8 mouse cellular contexts compared by ENCODE assay signal in the genomic region with DNA sequence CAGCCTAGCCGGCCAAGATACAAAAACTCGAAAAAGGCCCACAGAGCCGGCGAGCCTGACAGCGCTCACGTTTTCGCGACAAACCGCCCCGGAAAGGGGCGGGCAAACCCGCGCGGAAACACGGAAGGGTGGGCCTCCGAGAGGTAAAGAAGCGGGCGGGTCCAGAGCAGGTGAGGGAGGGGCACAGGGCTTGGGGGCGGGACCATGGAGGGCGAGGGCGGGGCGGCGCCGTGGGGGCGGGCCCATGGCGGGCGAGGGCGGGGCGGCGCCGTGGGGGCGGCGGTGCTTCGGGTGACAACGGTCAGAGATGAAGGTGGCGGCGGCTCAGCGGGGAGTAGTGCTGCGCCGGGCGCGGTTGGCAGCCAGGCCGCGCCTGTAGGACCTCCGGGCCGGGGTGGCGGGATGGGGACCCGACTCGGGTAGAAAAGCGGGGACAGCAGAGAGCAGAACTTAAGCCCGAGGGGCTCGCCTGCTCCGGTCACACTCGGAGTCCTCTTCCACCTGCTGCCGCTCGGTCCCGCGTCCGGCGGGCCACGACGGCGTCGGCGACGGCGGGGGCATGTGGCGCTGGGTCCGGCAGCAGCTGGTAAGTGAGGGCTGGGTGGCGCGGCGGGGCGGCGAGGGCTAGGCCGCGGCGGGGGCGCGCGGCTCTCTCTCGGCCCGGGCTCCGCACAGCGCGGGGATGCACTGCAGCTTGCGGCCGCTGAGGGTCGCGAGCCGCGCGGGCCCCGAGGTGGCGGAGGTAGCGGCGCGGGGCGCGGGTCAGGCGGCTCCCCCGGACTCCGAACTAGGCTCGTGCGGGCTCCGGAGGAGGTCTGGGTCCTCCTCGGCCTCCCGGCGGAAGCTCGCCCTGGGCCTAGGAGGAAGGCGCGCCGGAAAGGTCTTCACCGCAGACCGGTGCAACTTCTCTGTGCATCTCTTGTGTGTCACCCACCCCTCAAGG. TPM values are rescaled to one million over a fixed set of nuclear protein-coding genes. Genes with fewer than 3 reads are reported as not detected.
A peak's percentile ranks its signal among the peaks of the same experiment; 100 is the strongest.
DNase-seq lines count a peak whose midpoint lies in the region; ATAC-seq and TF ChIP-seq lines count a peak whose summit lies in the region.

Gene Atp11b, plus strand, starts transcription at position 282 of the 943 bp plus-strand sequence.

- H3K4me2 ChIP-seq in heart, embryonic 15.5 days, result peak within 1 kb of the TSS; percentile 69
- H3K4me2 ChIP-seq in liver, embryonic 16.5 days (ENCODE audit: low read depth, low read length), result peak within 1 kb of the TSS; percentile 89
- H3K4me2 ChIP-seq in neural tube, embryonic 13.5 days, result peak within 1 kb of the TSS; percentile 70

- peak within 1 kb of the TSS; percentile 92 for H3K27ac ChIP-seq in forebrain, embryonic 10.5 days
- H3K27ac ChIP-seq in heart, embryonic 15.5 days, result peak within 1 kb of the TSS; percentile 96
- peak within 1 kb of the TSS; percentile 94 for H3K27ac ChIP-seq in liver, embryonic 16.5 days (ENCODE audit: low read length)
- H3K27ac ChIP-seq in neural tube, embryonic 13.5 days (replicated peaks), result peak within 1 kb of the TSS; percentile 91
- peak within 1 kb of the TSS; percentile 99 for H3K27ac ChIP-seq in testis, adult 2 months (ENCODE audit: control insufficient read depth, insufficient read depth, low read depth, low read length)

- H3K4me1 ChIP-seq in forebrain, embryonic 10.5 days, result peaks cover 18% of the 10 kb centered on the region
- peaks cover 10% of the 10 kb centered on the region; the same call in 1 of the 2 replicates for H3K4me1 ChIP-seq in heart, embryonic 15.5 days (replicated peaks)
- H3K4me1 ChIP-seq in liver, embryonic 16.5 days (ENCODE audit: control insufficient read depth, low read depth, low read length), result peaks cover 14% of the 10 kb centered on the region
- peaks cover 18% of the 10 kb centered on the region for H3K4me1 ChIP-seq in neural tube, embryonic 13.5 days (replicated peaks)
- no peaks in the 10 kb centered on the region for H3K4me1 ChIP-seq in testis, adult 2 months (ENCODE audit: control insufficient read depth, insufficient read depth, low read length)

- H3K27me3 ChIP-seq in forebrain, embryonic 10.5 days (ENCODE audit: poor library complexity, severe bottlenecking), result no peaks in the 10 kb centered on the region
- H3K27me3 ChIP-seq in heart, embryonic 15.5 days, result no peaks in the 10 kb centered on the region
- no peaks in the 10 kb centered on the region for H3K27me3 ChIP-seq in liver, embryonic 16.5 days (ENCODE audit: control insufficient read depth, insufficient read depth, low read depth, low read length)
- H3K27me3 ChIP-seq in neural tube, embryonic 13.5 days, result no peaks in the 10 kb centered on the region
- H3K27me3 ChIP-seq in testis, adult 2 months (ENCODE audit: control insufficient read depth, insufficient read depth, low read length), result no peaks in the 10 kb centered on the region

- peak within 1 kb of the TSS; percentile 79 for H3K4me3 ChIP-seq in forebrain, embryonic 10.5 days
- H3K4me3 ChIP-seq in heart, embryonic 15.5 days, result peak within 1 kb of the TSS; percentile 98
- peak within 1 kb of the TSS; percentile 93 for H3K4me3 ChIP-seq in liver, embryonic 16.5 days (ENCODE audit: low read depth, low read length)
- peak within 1 kb of the TSS; percentile 90 for H3K4me3 ChIP-seq in neural tube, embryonic 13.5 days
- peak within 1 kb of the TSS; percentile 99 for H3K4me3 ChIP-seq in testis, adult 2 months (ENCODE audit: control insufficient read depth, low read depth, low read length)

- no peaks in the 10 kb centered on the region for H3K9me3 ChIP-seq in forebrain, embryonic 10.5 days
- no peaks in the 10 kb centered on the region for H3K9me3 ChIP-seq in heart, embryonic 15.5 days (replicated peaks)
- no peaks in the 10 kb centered on the region for H3K9me3 ChIP-seq in liver, embryonic 16.5 days (replicated peaks; ENCODE audit: control insufficient read depth, low read length)
- H3K9me3 ChIP-seq in neural tube, embryonic 13.5 days, result no peaks in the 10 kb centered on the region

- peak; percentile 69 for TF ChIP-seq POLR2A in testis, adult 2 months (IDR thresholded peaks at IDR 0.05; ENCODE audit: control insufficient read depth, low read depth, low read length)

- peak; percentile 94 for ATAC-seq in heart, embryonic 15.5 days (replicated peaks; ENCODE audit: insufficient number of reproducible peaks, insufficient read depth, low FRiP score, low read depth)
- ATAC-seq in liver, embryonic 16.5 days (ENCODE audit: low read depth), result peak; percentile 95
- ATAC-seq in neural tube, embryonic 13.5 days (ENCODE audit: low read depth), result peak; percentile 97

- no peaks in the 10 kb centered on the region for H3K36me3 ChIP-seq in forebrain, embryonic 10.5 days (replicated peaks)
- no peaks in the 10 kb centered on the region for H3K36me3 ChIP-seq in heart, embryonic 15.5 days
- no peaks in the 10 kb centered on the region for H3K36me3 ChIP-seq in liver, embryonic 16.5 days (ENCODE audit: control insufficient read depth, insufficient read depth)
- H3K36me3 ChIP-seq in neural tube, embryonic 13.5 days, result no peaks in the 10 kb centered on the region
- H3K36me3 ChIP-seq in testis, adult 2 months (ENCODE audit: control insufficient read depth, insufficient read depth, low read length), result no peaks in the 10 kb centered on the region

- under 1% methylated on average over 114 of the region's 114 CpGs for WGBS in forebrain, embryonic 10.5 days
- WGBS in heart, embryonic 15.5 days, result under 1% methylated on average over 110 of the region's 114 CpGs
- WGBS in liver, embryonic 16.5 days (ENCODE audit: insufficient replicate concordance), result under 1% methylated on average over 89 of the region's 114 CpGs
- under 1% methylated on average over 84 of the region's 114 CpGs for WGBS in neural tube, embryonic 13.5 days

- 0 out of 2 replicates have a peak, but pooled peaks have one; percentile 2 for TF ChIP-seq CTCF in testis, adult 2 months (IDR thresholded peaks at IDR 0.05; ENCODE audit: control insufficient read depth, insufficient read depth, insufficient replicate concordance, low read depth, low read length)

- peak within 1 kb of the TSS; percentile 95 for H3K9ac ChIP-seq in heart, embryonic 15.5 days
- peak within 1 kb of the TSS; percentile 96 for H3K9ac ChIP-seq in liver, embryonic 16.5 days (ENCODE audit: low read depth, low read length)
- peak within 1 kb of the TSS; percentile 92 for H3K9ac ChIP-seq in neural tube, embryonic 13.5 days

- peak; percentile 81 to 85 for DNase-seq in CD8-positive naive resting alpha-beta T cell, adult 2 months (ENCODE audit: low read depth in 2 of 2, low spot score in 2 of 2)
- DNase-seq in c-Kit-negative CD71-positive TER-119-positive erythroid progenitor cells, embryonic 14.5 days (ENCODE audit: low read depth, low spot score), result peak; percentile 74
- DNase-seq in forebrain, embryonic 10.5 days (ENCODE audit: extremely low spot score, low spot score), result peak; percentile 87
- DNase-seq in kidney, postnatal 25 days, result peak; percentile 83 to 91

RNA-seq across cellular contexts. Expression of gene Atp11b, which starts in this region (rescaled TPM):
- polyA plus RNA-seq in forebrain, embryonic 10.5 days (2016; fragmentation: Nextera tagmentation; extraction: Ambion mirVana), result 24.1 and 30.8 TPM in 2 replicates
- 21.4 and 24.7 TPM in 2 replicates for polyA plus RNA-seq in heart, embryonic 15.5 days (2015; fragmentation: Nextera tagmentation; extraction: Ambion mirVana)
- 13.4 and 16.0 TPM in 2 replicates for polyA plus RNA-seq in liver, embryonic 16.5 days (2015; fragmentation: Nextera tagmentation; extraction: Ambion mirVana)
- 30.7 and 30.9 TPM in 2 replicates for polyA plus RNA-seq in neural tube, embryonic 13.5 days (2015; fragmentation: Nextera tagmentation; extraction: Ambion mirVana)
- polyA plus RNA-seq in testis, adult 2 months (2012; rRNA removed), result 24.2 and 33.0 TPM in 2 replicates

Comparison
In these comparisons a context has a peak if more than half of its experiments do, and no peak if none do; other contexts are left out.
1. Peak in every context shown above with its lines: DNase-seq, ATAC-seq, H3K4me3 ChIP-seq and H3K27ac ChIP-seq.